Mouse (Mus musculus) intestine, embryonic 15.5 days (tissue): Measurements from ENCODE around the gene Kctd10. TPM values are rescaled to one million over a fixed set of nuclear protein-coding genes. Genes with fewer than 3 reads are reported as not detected.
A peak's percentile ranks its signal among the peaks of the same experiment; 100 is the strongest.

Experiments
- ATAC-seq: fragments of 200-750 bp; cut with Nextera tagmentation; 2 replicates; pipeline ENCODE4 v1.8.0; 2017; ENCODE audit warnings: moderate TSS enrichment, moderate library complexity
- H3K27ac ChIP-seq: fragments of 300-500 bp; sonication (generic); 2 replicates; pipeline ENCODE4 v1.5.1; 2015; ENCODE audit warnings: mild to moderate bottlenecking, inconsistent platforms
- H3K27me3 ChIP-seq: fragments of 300-500 bp; sonication (generic); replicated peaks from 2 replicates; pipeline ENCODE4 v1.6.1; 2015; ENCODE audit warnings: inconsistent platforms
- H3K36me3 ChIP-seq: fragments of 300-500 bp; sonication (generic); 2 replicates; pipeline ENCODE4 v1.6.1; 2015; ENCODE audit warnings: inconsistent platforms
- H3K4me1 ChIP-seq: fragments of 300-500 bp; sonication (generic); replicated peaks from 2 replicates; pipeline ENCODE4 v1.6.1; 2015; ENCODE audit warnings: inconsistent platforms
- H3K4me2 ChIP-seq: fragments of 300-500 bp; sonication (generic); replicated peaks from 2 replicates; pipeline ENCODE4 v1.6.1; 2015; ENCODE audit warnings: mild to moderate bottlenecking, inconsistent platforms
- H3K4me3 ChIP-seq: fragments of 300-500 bp; sonication (generic); replicated peaks from 2 replicates; pipeline ENCODE4 v1.5.1; 2015; ENCODE audit warnings: inconsistent platforms
- H3K9ac ChIP-seq: fragments of 300-500 bp; sonication (generic); 2 replicates; pipeline ENCODE4 v1.6.1; 2015; ENCODE audit warnings: inconsistent platforms
- H3K9me3 ChIP-seq: fragments of 300-500 bp; sonication (generic); 2 replicates; pipeline ENCODE4 v1.6.1; 2016; ENCODE audit warnings: inconsistent platforms
- WGBS: fragments of 180-500 bp; shearing (Covaris S2); methylation state at CpG from one replicate; pipeline ENCODE4 v1.1.7; 2015; 5-methylcytosine and 5-hydroxymethylcytosine counted together
- polyA plus RNA-seq: library from polyadenylated mRNA; unstranded; fragments of >200 nt; fragmentation: Nextera tagmentation; extraction: Ambion mirVana; gene quantifications from 2 replicates; pipeline ENCODE4 v1.2.1, GENCODE M21; 2015

Kctd10 gene
- polyA plus RNA-seq, 1 experiment from 2014 or later = 116 TPM

GRCm38 (mm10) chr5:114323791-114324507 is 56.4 kb downstream of the Kctd10 start:
- no peaks in the 10 kb centered on the region for H3K9me3 ChIP-seq
- H3K27ac ChIP-seq = no peak overlapping the region
- no peaks in the 10 kb centered on the region for H3K36me3 ChIP-seq
- no peak overlapping the region for H3K4me3 ChIP-seq
- no peaks in the 10 kb centered on the region for H3K27me3 ChIP-seq
- H3K9ac ChIP-seq = no peak overlapping the region
- 20% methylated on average over 16 of the region's 16 CpGs for WGBS
- ATAC-seq = peak; percentile 47; the same call in 1 of the 2 replicates
- peaks cover 6% of the 10 kb centered on the region for H3K4me1 ChIP-seq
- peak overlapping the region; percentile 41; the same call in 1 of the 2 replicates for H3K4me2 ChIP-seq

- Histone ChIP-seq H3K9me3 (no peaks in the 10 kb centered on the region), H3K4me2 (peak overlapping the region; percentile 41; the same call in 1 of the 2 replicates), H3K36me3 (no peaks in the 10 kb centered on the region), H3K4me3 (no peak overlapping the region), H3K9ac (no peak overlapping the region), H3K27me3 (no peaks in the 10 kb centered on the region), H3K4me1 (peaks cover 6% of the 10 kb centered on the region), H3K27ac (no peak overlapping the region)
- WGBS = 52% methylated on average over 25 of the region's 25 CpGs
- no peak for ATAC-seq
Measured at GRCm38 (mm10) chr5:114323105-114323790, 57.1 kb downstream of the Kctd10 start.

Other genes with a start within 250 kb of the Kctd10 start
- 1.4 and 1.7 TPM in 2 replicates for gene Acacb, start 234.0 kb downstream of the Kctd10 start, polyA plus RNA-seq
- not detected in 2 replicates for gene Foxn4, start 106.7 kb downstream of the Kctd10 start, polyA plus RNA-seq
- gene Myo1h, start 91.3 kb downstream of the Kctd10 start, polyA plus RNA-seq = 3.4 and 3.9 TPM in 2 replicates
- 35.7 and 39.3 TPM in 2 replicates for gene Ube3b, start 99 bp upstream of the Kctd10 start, polyA plus RNA-seq
- 31.5 and 33.7 TPM in 2 replicates for gene Mmab, start 63.6 kb upstream of the Kctd10 start, polyA plus RNA-seq
- gene Mvk, start 63.8 kb upstream of the Kctd10 start, polyA plus RNA-seq = 59.8 and 63.5 TPM in 2 replicates
- 5.1 and 6.2 TPM in 2 replicates for gene Fam222a, start 187.5 kb upstream of the Kctd10 start, polyA plus RNA-seq